20 mouse cellular contexts compared by ENCODE assay signal in the genomic region with DNA sequence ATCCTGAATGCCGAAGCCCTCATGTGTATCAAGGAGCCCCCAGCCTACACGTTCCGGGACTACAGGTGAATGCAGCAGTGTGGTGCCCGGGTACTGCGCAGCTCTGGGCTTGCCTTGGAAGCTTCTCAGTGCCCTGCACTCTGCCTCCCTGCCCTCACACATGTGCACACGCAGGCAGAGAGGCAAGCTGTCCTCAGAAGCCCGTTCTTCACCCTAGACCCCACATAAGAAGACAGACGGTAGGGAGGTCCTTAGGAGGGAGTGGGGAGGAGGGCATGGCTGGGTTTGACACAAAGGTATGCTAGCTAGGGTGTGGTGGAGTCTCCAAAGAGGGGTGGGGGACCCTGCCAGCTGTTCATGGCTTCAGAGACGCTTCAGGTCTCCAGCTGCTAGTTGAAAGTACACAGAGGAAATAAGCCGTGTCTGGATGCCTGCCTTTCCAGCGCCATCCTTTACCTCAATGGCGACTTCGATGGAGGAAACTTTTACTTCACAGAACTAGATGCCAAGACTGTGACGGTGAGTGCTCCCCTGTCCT. TPM values are rescaled to one million over a fixed set of nuclear protein-coding genes. Genes with fewer than 3 reads are reported as not detected.
DNase-seq lines count a peak whose midpoint lies in the region; ATAC-seq lines count a peak whose summit lies in the region.
"Had no signal": no experiment of that assay in that cellular context is flagged by ENCODE, and none has a peak within 500 bp of the region (broad histone marks: within the 10 kb centered on the region; RNA-seq: fewer than 3 reads in every experiment).

No protein-coding gene starts in this region.

- H3K9ac ChIP-seq in embryonic facial prominence, embryonic 13.5 days: peak overlapping the region; percentile 51; the same call in 1 of the 2 replicates
- peak overlapping the region; percentile 33; the same call in 1 of the 2 replicates for H3K9ac ChIP-seq in heart, embryonic 13.5 days
- no peak overlapping the region for H3K9ac ChIP-seq in heart, embryonic 12.5 days
- H3K9ac ChIP-seq: kidney, embryonic 15.5 days; limb, embryonic 13.5 days; liver, embryonic 12.5 days had no signal

- no peaks in the 10 kb centered on the region for H3K27me3 ChIP-seq in embryonic facial prominence, embryonic 13.5 days
- no peaks in the 10 kb centered on the region for H3K27me3 ChIP-seq in embryonic facial prominence, embryonic 10.5 days (replicated peaks; ENCODE audit: low read depth, poor library complexity, severe bottlenecking)
- H3K27me3 ChIP-seq in heart, embryonic 13.5 days (replicated peaks): no peaks in the 10 kb centered on the region
- H3K27me3 ChIP-seq in heart, embryonic 12.5 days (replicated peaks): no peaks in the 10 kb centered on the region
- H3K27me3 ChIP-seq: hindbrain, embryonic 12.5 days; kidney, embryonic 15.5 days; limb, embryonic 13.5 days; liver, embryonic 12.5 days; neural tube, embryonic 13.5 days had no signal

- no peak overlapping the region for H3K4me2 ChIP-seq in embryonic facial prominence, embryonic 13.5 days
- no peak overlapping the region for H3K4me2 ChIP-seq in heart, embryonic 13.5 days
- H3K4me2 ChIP-seq in heart, embryonic 12.5 days: no peak overlapping the region
- H3K4me2 ChIP-seq: hindbrain, embryonic 12.5 days; kidney, embryonic 15.5 days; limb, embryonic 13.5 days; liver, embryonic 12.5 days; neural tube, embryonic 13.5 days had no signal

- H3K9me3 ChIP-seq in embryonic facial prominence, embryonic 13.5 days: no peaks in the 10 kb centered on the region
- H3K9me3 ChIP-seq in embryonic facial prominence, embryonic 10.5 days: no peaks in the 10 kb centered on the region
- no peaks in the 10 kb centered on the region for H3K9me3 ChIP-seq in heart, embryonic 13.5 days
- no peaks in the 10 kb centered on the region for H3K9me3 ChIP-seq in heart, embryonic 12.5 days (replicated peaks)
- H3K9me3 ChIP-seq: hindbrain, embryonic 12.5 days; kidney, embryonic 15.5 days; limb, embryonic 13.5 days; liver, embryonic 12.5 days; neural tube, embryonic 13.5 days had no signal

- H3K36me3 ChIP-seq in embryonic facial prominence, embryonic 13.5 days: peaks cover 67% of the 10 kb centered on the region
- H3K36me3 ChIP-seq in embryonic facial prominence, embryonic 10.5 days (replicated peaks): peaks cover 68% of the 10 kb centered on the region
- peaks cover 68% of the 10 kb centered on the region for H3K36me3 ChIP-seq in heart, embryonic 13.5 days
- H3K36me3 ChIP-seq in heart, embryonic 12.5 days: peaks cover 63% of the 10 kb centered on the region

- H3K4me1 ChIP-seq in embryonic facial prominence, embryonic 13.5 days: peaks cover 18% of the 10 kb centered on the region
- peaks cover 8% of the 10 kb centered on the region for H3K4me1 ChIP-seq in embryonic facial prominence, embryonic 10.5 days
- peaks cover 31% of the 10 kb centered on the region for H3K4me1 ChIP-seq in heart, embryonic 13.5 days
- H3K4me1 ChIP-seq in heart, embryonic 12.5 days (replicated peaks): peaks cover 16% of the 10 kb centered on the region
- 0 out of 2 replicates have a peak, but pooled peaks cover 3% of the 10 kb centered on the region for H3K4me1 ChIP-seq in brown adipose tissue, adult 24 weeks (ENCODE audit: control insufficient read depth, insufficient read depth, insufficient read length, low read length)

- no peak for DNase-seq in embryonic facial prominence, embryonic 10.5 days (ENCODE audit: low spot score)
- DNase-seq in thymus, postnatal 36 days: peak; percentile 24 to 48
- DNase-seq: cerebellum, adult 9-11 months had no signal

- 70% methylated on average over 14 of the region's 14 CpGs for WGBS in embryonic facial prominence, embryonic 13.5 days
- 77% methylated on average over 14 of the region's 14 CpGs for WGBS in embryonic facial prominence, embryonic 10.5 days
- WGBS in heart, embryonic 13.5 days: 75% methylated on average over 14 of the region's 14 CpGs
- 75% methylated on average over 14 of the region's 14 CpGs for WGBS in heart, embryonic 12.5 days

- no peak for ATAC-seq in embryonic facial prominence, embryonic 13.5 days (ENCODE audit: insufficient number of reproducible peaks, insufficient read depth, low FRiP score, low TSS enrichment, low read depth)
- no peak for ATAC-seq in heart, embryonic 13.5 days (ENCODE audit: extremely low read depth, insufficient number of reproducible peaks, low FRiP score, low TSS enrichment)
- ATAC-seq in heart, embryonic 12.5 days (ENCODE audit: insufficient number of reproducible peaks, low FRiP score): no peak
- no peak for ATAC-seq in erythroid progenitor cell, adult 5-6 weeks (replicated peaks; ENCODE audit: low FRiP score, poor library complexity, severe bottlenecking)

- no peak overlapping the region for H3K4me3 ChIP-seq in embryonic facial prominence, embryonic 13.5 days
- no peak overlapping the region for H3K4me3 ChIP-seq in embryonic facial prominence, embryonic 10.5 days
- H3K4me3 ChIP-seq in heart, embryonic 13.5 days: no peak overlapping the region
- no peak overlapping the region for H3K4me3 ChIP-seq in heart, embryonic 12.5 days
- no peak overlapping the region for H3K4me3 ChIP-seq in brown adipose tissue, adult 24 weeks (ENCODE audit: insufficient read depth, low read depth, low read length)
- H3K4me3 ChIP-seq: hindbrain, embryonic 12.5 days; kidney, embryonic 15.5 days; limb, embryonic 13.5 days; liver, embryonic 12.5 days; myocyte; neural tube, embryonic 13.5 days had no signal

- no peak overlapping the region for H3K27ac ChIP-seq in embryonic facial prominence, embryonic 13.5 days
- no peak overlapping the region for H3K27ac ChIP-seq in embryonic facial prominence, embryonic 10.5 days (replicated peaks)
- no peak overlapping the region for H3K27ac ChIP-seq in heart, embryonic 13.5 days (replicated peaks)
- no peak overlapping the region for H3K27ac ChIP-seq in heart, embryonic 12.5 days (ENCODE audit: poor library complexity, severe bottlenecking)
- H3K27ac ChIP-seq in brown adipose tissue, adult 24 weeks (replicated peaks; ENCODE audit: low read depth, low read length): peak overlapping the region; percentile 7; the same call in 1 of the 2 replicates
- H3K27ac ChIP-seq: hindbrain, embryonic 12.5 days; limb, embryonic 13.5 days; liver, embryonic 12.5 days had no signal

RNA-seq across cellular contexts. Expression of a gene that starts 8.5 kb away (rescaled TPM):
- polyA plus RNA-seq in embryonic facial prominence, embryonic 13.5 days (2015; fragmentation: Nextera tagmentation; extraction: Ambion mirVana): 0.24 TPM in 1 of 2 replicates, not detected in the other
- not detected in 2 replicates for polyA plus RNA-seq in embryonic facial prominence, embryonic 10.5 days (2016; fragmentation: Nextera tagmentation; extraction: Ambion mirVana)
- polyA plus RNA-seq in heart, embryonic 13.5 days (2015; fragmentation: Nextera tagmentation; extraction: Ambion mirVana): not detected in 2 replicates
- polyA plus RNA-seq in heart, embryonic 12.5 days (2016; fragmentation: Nextera tagmentation; extraction: Ambion mirVana): not detected in 2 replicates
- 0.46 TPM in 1 of 2 replicates, not detected in the other for polyA plus RNA-seq in brown adipose tissue, adult 24 weeks (2012; ENCODE audit: insufficient read depth, insufficient read length, missing spikeins)
- total RNA-seq in erythroid progenitor cell, adult 5-6 weeks (2015; ENCODE audit: low replicate concordance): not detected in 2 replicates
- not detected in 2 replicates for total RNA-seq in erythroid progenitor cell, adult 5-6 weeks (2017; ENCODE audit: low replicate concordance)
- polyA plus RNA-seq: embryonic facial prominence, embryonic 11.5 days; liver, embryonic 12.5 days; spleen, adult 2 months; testis, adult 2 months had no signal

RNA-seq across cellular contexts. Expression of a gene that starts 14.0 kb away (rescaled TPM):
- polyA plus RNA-seq in embryonic facial prominence, embryonic 13.5 days (2015; fragmentation: Nextera tagmentation; extraction: Ambion mirVana): 58.0 and 64.9 TPM in 2 replicates
- 18.5 and 19.6 TPM in 2 replicates for polyA plus RNA-seq in embryonic facial prominence, embryonic 10.5 days (2016; fragmentation: Nextera tagmentation; extraction: Ambion mirVana)
- polyA plus RNA-seq in heart, embryonic 13.5 days (2015; fragmentation: Nextera tagmentation; extraction: Ambion mirVana): 32.7 and 35.5 TPM in 2 replicates
- polyA plus RNA-seq in heart, embryonic 12.5 days (2016; fragmentation: Nextera tagmentation; extraction: Ambion mirVana): 32.8 and 34.3 TPM in 2 replicates
- polyA plus RNA-seq in brown adipose tissue, adult 24 weeks (2012; ENCODE audit: insufficient read depth, insufficient read length, missing spikeins): 5.7 and 6.5 TPM in 2 replicates
- 0.42 TPM in 1 of 2 replicates, not detected in the other for total RNA-seq in erythroid progenitor cell, adult 5-6 weeks (2015; ENCODE audit: low replicate concordance)
- total RNA-seq in erythroid progenitor cell, adult 5-6 weeks (2017; ENCODE audit: low replicate concordance): 1.8 and 5.6 TPM in 2 replicates

RNA-seq across cellular contexts. Expression of a gene that starts 14.2 kb away (rescaled TPM):
- 33.0 and 40.7 TPM in 2 replicates for polyA plus RNA-seq in embryonic facial prominence, embryonic 13.5 days (2015; fragmentation: Nextera tagmentation; extraction: Ambion mirVana)
- polyA plus RNA-seq in embryonic facial prominence, embryonic 10.5 days (2016; fragmentation: Nextera tagmentation; extraction: Ambion mirVana): 40.1 and 40.2 TPM in 2 replicates
- 26.4 and 27.3 TPM in 2 replicates for polyA plus RNA-seq in heart, embryonic 13.5 days (2015; fragmentation: Nextera tagmentation; extraction: Ambion mirVana)
- polyA plus RNA-seq in heart, embryonic 12.5 days (2016; fragmentation: Nextera tagmentation; extraction: Ambion mirVana): 27.8 and 28.9 TPM in 2 replicates
- 4.3 and 6.8 TPM in 2 replicates for polyA plus RNA-seq in brown adipose tissue, adult 24 weeks (2012; ENCODE audit: insufficient read depth, insufficient read length, missing spikeins)
- total RNA-seq in erythroid progenitor cell, adult 5-6 weeks (2015; ENCODE audit: low replicate concordance): 1.4 and 2.1 TPM in 2 replicates
- 2.5 and 2.6 TPM in 2 replicates for total RNA-seq in erythroid progenitor cell, adult 5-6 weeks (2017; ENCODE audit: low replicate concordance)

RNA-seq across cellular contexts. Expression of a gene that starts 28.7 kb away (rescaled TPM):
- polyA plus RNA-seq in embryonic facial prominence, embryonic 13.5 days (2015; fragmentation: Nextera tagmentation; extraction: Ambion mirVana): not detected in 2 replicates
- 0.25 TPM in 1 of 2 replicates, not detected in the other for polyA plus RNA-seq in embryonic facial prominence, embryonic 10.5 days (2016; fragmentation: Nextera tagmentation; extraction: Ambion mirVana)
- not detected in 2 replicates for polyA plus RNA-seq in heart, embryonic 13.5 days (2015; fragmentation: Nextera tagmentation; extraction: Ambion mirVana)
- polyA plus RNA-seq in heart, embryonic 12.5 days (2016; fragmentation: Nextera tagmentation; extraction: Ambion mirVana): 0.19 TPM in 1 of 2 replicates, not detected in the other
- not detected in 2 replicates for polyA plus RNA-seq in brown adipose tissue, adult 24 weeks (2012; ENCODE audit: insufficient read depth, insufficient read length, missing spikeins)
- 2.5 TPM in 1 of 2 replicates, not detected in the other for total RNA-seq in erythroid progenitor cell, adult 5-6 weeks (2015; ENCODE audit: low replicate concordance)
- total RNA-seq in erythroid progenitor cell, adult 5-6 weeks (2017; ENCODE audit: low replicate concordance): not detected in 2 replicates
- total RNA-seq: adrenal gland, postnatal 25 days; gastrocnemius, postnatal 36 days; heart, postnatal 10 days had no signal
- polyA plus RNA-seq: embryonic facial prominence, embryonic 11.5 days; kidney, embryonic 15.5 days; liver, embryonic 12.5 days; neural tube, embryonic 13.5 days had no signal

RNA-seq across cellular contexts. Expression of a gene that starts 47.6 kb away (rescaled TPM):
- polyA plus RNA-seq in embryonic facial prominence, embryonic 13.5 days (2015; fragmentation: Nextera tagmentation; extraction: Ambion mirVana): 680 and 805 TPM in 2 replicates
- 980 and 1,001 TPM in 2 replicates for polyA plus RNA-seq in embryonic facial prominence, embryonic 10.5 days (2016; fragmentation: Nextera tagmentation; extraction: Ambion mirVana)
- polyA plus RNA-seq in heart, embryonic 13.5 days (2015; fragmentation: Nextera tagmentation; extraction: Ambion mirVana): 536 TPM in 2 replicates
- polyA plus RNA-seq in heart, embryonic 12.5 days (2016; fragmentation: Nextera tagmentation; extraction: Ambion mirVana): 851 and 903 TPM in 2 replicates
- polyA plus RNA-seq in brown adipose tissue, adult 24 weeks (2012; ENCODE audit: insufficient read depth, insufficient read length, missing spikeins): 573 and 1,023 TPM in 2 replicates
- total RNA-seq in erythroid progenitor cell, adult 5-6 weeks (2015; ENCODE audit: low replicate concordance): 250 and 267 TPM in 2 replicates
- total RNA-seq in erythroid progenitor cell, adult 5-6 weeks (2017; ENCODE audit: low replicate concordance): 172 and 193 TPM in 2 replicates
